8 mouse cellular contexts compared by ENCODE assay signal in genomic region chr17:33822436-33822959, GRCm38 (mm10). TPM values are rescaled to one million over a fixed set of nuclear protein-coding genes. Genes with fewer than 3 reads are reported as not detected.
A peak's percentile ranks its signal among the peaks of the same experiment; 100 is the strongest.
DNase-seq lines count a peak whose midpoint lies in the region; ATAC-seq and TF ChIP-seq lines count a peak whose summit lies in the region.

No protein-coding gene starts in this region.

- peaks cover 37% of the 10 kb centered on the region for H3K4me1 ChIP-seq in hindbrain, embryonic 12.5 days
- H3K4me1 ChIP-seq in hindbrain, embryonic 11.5 days (replicated peaks; ENCODE audit: control insufficient read depth, insufficient read depth, low read length), result peaks cover 5% of the 10 kb centered on the region
- H3K4me1 ChIP-seq in ES-E14 (ENCODE audit: control insufficient read depth in 2 of 2, insufficient read depth in 2 of 2, low read length in 2 of 2, poor library complexity in 1 of 2), result peaks cover 10 to 14% of the 10 kb centered on the region in 2 experiments
- H3K4me1 ChIP-seq in forebrain, embryonic 14.5 days (ENCODE audit: control insufficient read depth, insufficient read depth, low read length), result peaks cover 17% of the 10 kb centered on the region
- H3K4me1 ChIP-seq in midbrain, embryonic 11.5 days (ENCODE audit: control insufficient read depth, insufficient read depth, low read length), result peaks cover 23% of the 10 kb centered on the region

- no peak for DNase-seq in hindbrain, embryonic 11.5 days (ENCODE audit: low spot score)
- no peak for DNase-seq in ES-E14 (ENCODE audit: low read depth, low spot score)
- no peak for DNase-seq in forebrain, embryonic 14.5 days (ENCODE audit: low spot score)
- no peak for DNase-seq in midbrain, embryonic 11.5 days (ENCODE audit: low spot score, missing footprints)
- DNase-seq in gastrocnemius, postnatal 25 days, result no peak
- no peak for DNase-seq in thymus, postnatal 10 days (ENCODE audit: low spot score in 2 of 2)
- no peak for DNase-seq in right cerebral cortex, postnatal 10 days (ENCODE audit: low spot score in 2 of 2)

- H3K9ac ChIP-seq in hindbrain, embryonic 12.5 days, result no peak overlapping the region
- no peak overlapping the region for H3K9ac ChIP-seq in hindbrain, embryonic 11.5 days (ENCODE audit: low read depth, low read length)
- peak overlapping the region; percentile 100; the same call in 1 of the 2 replicates for H3K9ac ChIP-seq in ES-E14 (ENCODE audit: insufficient read depth, low read depth, low read length, poor library complexity, severe bottlenecking)
- peak overlapping the region; percentile 26; the same call in 1 of the 2 replicates for H3K9ac ChIP-seq in forebrain, embryonic 14.5 days (ENCODE audit: low read length)
- H3K9ac ChIP-seq in midbrain, embryonic 11.5 days (ENCODE audit: low read length), result no peak overlapping the region

- H3K27ac ChIP-seq in hindbrain, embryonic 12.5 days, result no peak overlapping the region
- no peak overlapping the region for H3K27ac ChIP-seq in hindbrain, embryonic 11.5 days (ENCODE audit: low read depth, low read length)
- H3K27ac ChIP-seq in ES-E14 (ENCODE audit: insufficient read depth, low read depth, low read length, poor library complexity, severe bottlenecking), result no peak overlapping the region
- H3K27ac ChIP-seq in forebrain, embryonic 14.5 days (ENCODE audit: low read depth, low read length), result no peak overlapping the region
- no peak overlapping the region for H3K27ac ChIP-seq in midbrain, embryonic 11.5 days (ENCODE audit: low read depth, low read length)

- H3K27me3 ChIP-seq in hindbrain, embryonic 12.5 days, result no peaks in the 10 kb centered on the region
- H3K27me3 ChIP-seq in hindbrain, embryonic 11.5 days (ENCODE audit: control insufficient read depth, insufficient read depth, low read length), result no peaks in the 10 kb centered on the region
- no peaks in the 10 kb centered on the region for H3K27me3 ChIP-seq in forebrain, embryonic 14.5 days (replicated peaks; ENCODE audit: control insufficient read depth, insufficient read depth, low read length)
- H3K27me3 ChIP-seq in midbrain, embryonic 11.5 days (ENCODE audit: control insufficient read depth, insufficient read depth, low read length), result no peaks in the 10 kb centered on the region

- ATAC-seq in hindbrain, embryonic 12.5 days (ENCODE audit: low FRiP score), result no peak
- no peak for ATAC-seq in hindbrain, embryonic 11.5 days (ENCODE audit: low FRiP score)
- no peak for ATAC-seq in forebrain, embryonic 14.5 days
- ATAC-seq in midbrain, embryonic 11.5 days (ENCODE audit: low FRiP score), result no peak

- in situ Hi-C loops in ES-E14 (cut with MboI; ENCODE audit: low sequenced_read_pairs in 2 of 2, unreplicated experiment in 2 of 2), result no loop called here

- H3K36me3 ChIP-seq in hindbrain, embryonic 12.5 days, result peaks cover 46% of the 10 kb centered on the region
- H3K36me3 ChIP-seq in hindbrain, embryonic 11.5 days (ENCODE audit: control insufficient read depth, insufficient read depth, low read length), result peaks cover 3% of the 10 kb centered on the region; the same call in 1 of the 2 replicates
- peaks cover 50% of the 10 kb centered on the region for H3K36me3 ChIP-seq in ES-E14 (ENCODE audit: control insufficient read depth, insufficient read depth, low read length, poor library complexity, severe bottlenecking)
- peaks cover 50% of the 10 kb centered on the region for H3K36me3 ChIP-seq in forebrain, embryonic 14.5 days (ENCODE audit: control insufficient read depth, insufficient read depth, low read length)
- peaks cover 28% of the 10 kb centered on the region; the same call in 1 of the 2 replicates for H3K36me3 ChIP-seq in midbrain, embryonic 11.5 days (ENCODE audit: control insufficient read depth, insufficient read depth, low read length)

- H3K9me3 ChIP-seq in hindbrain, embryonic 12.5 days (replicated peaks), result no peaks in the 10 kb centered on the region
- no peaks in the 10 kb centered on the region for H3K9me3 ChIP-seq in hindbrain, embryonic 11.5 days (ENCODE audit: control insufficient read depth, low read length)
- no peaks in the 10 kb centered on the region for H3K9me3 ChIP-seq in ES-E14 (ENCODE audit: control insufficient read depth, insufficient read depth, low read depth, low read length)
- H3K9me3 ChIP-seq in forebrain, embryonic 14.5 days (replicated peaks; ENCODE audit: control insufficient read depth, low read length), result no peaks in the 10 kb centered on the region
- no peaks in the 10 kb centered on the region for H3K9me3 ChIP-seq in midbrain, embryonic 11.5 days (ENCODE audit: control insufficient read depth, low read length)

- peak overlapping the region; percentile 89 for H3K4me2 ChIP-seq in hindbrain, embryonic 12.5 days (replicated peaks)
- no peak overlapping the region for H3K4me2 ChIP-seq in hindbrain, embryonic 11.5 days (replicated peaks; ENCODE audit: low read depth, low read length)
- peak overlapping the region; percentile 93; the same call in 1 of the 2 replicates for H3K4me2 ChIP-seq in forebrain, embryonic 14.5 days (ENCODE audit: low read length)
- peak overlapping the region; percentile 16; the same call in 1 of the 2 replicates for H3K4me2 ChIP-seq in midbrain, embryonic 11.5 days

- 85% methylated on average over 1 of the region's 1 CpGs for WGBS in hindbrain, embryonic 12.5 days
- whole genome bisulfite sequencing in hindbrain, embryonic 11.5 days, result 90% methylated on average over 1 of the region's 1 CpGs
- 87% methylated on average over 1 of the region's 1 CpGs for WGBS in forebrain, embryonic 14.5 days
- WGBS in midbrain, embryonic 11.5 days, result 96% methylated on average over 1 of the region's 1 CpGs

- no peak overlapping the region; the same call in 1 of the 2 replicates for H3K4me3 ChIP-seq in hindbrain, embryonic 12.5 days
- H3K4me3 ChIP-seq in hindbrain, embryonic 11.5 days (ENCODE audit: low read depth, low read length), result no peak overlapping the region
- peak overlapping the region; percentile 84 to 98; a peak in 3 of 4 replicates for H3K4me3 ChIP-seq in ES-E14 (ENCODE audit: insufficient read depth in 1 of 2, low read depth in 1 of 2, low read length in 2 of 2, poor library complexity in 1 of 2, severe bottlenecking in 1 of 2)
- H3K4me3 ChIP-seq in forebrain, embryonic 14.5 days (ENCODE audit: low read depth, low read length), result no peak overlapping the region
- H3K4me3 ChIP-seq in midbrain, embryonic 11.5 days (ENCODE audit: low read depth, low read length), result no peak overlapping the region

TF ChIP-seq in ES-E14, 5 proteins besides CTCF, POLR2A, EP300 and RAD21:
- no peak for TF ChIP-seq ZNF384 (IDR thresholded peaks at IDR 0.05; ENCODE audit: low read depth, low read length)
TF ChIP-seq in ES-E14: peak in this region for 0.

RNA-seq across cellular contexts. Expression of gene Rps28, which starts 1.9 kb away (rescaled TPM):
- 532 and 694 TPM in 2 replicates for polyA plus RNA-seq in hindbrain, embryonic 12.5 days (2016; fragmentation: Nextera tagmentation; extraction: Ambion mirVana)
- 706 and 742 TPM in 2 replicates for polyA plus RNA-seq in hindbrain, embryonic 11.5 days (2014; fragmentation: Nextera tagmentation; extraction: Ambion mirVana)
- 5,476 and 6,336 TPM in 2 replicates for total RNA-seq in ES-E14 (2012; rRNA removed)
- 624 and 885 TPM in 2 replicates for polyA plus RNA-seq in forebrain, embryonic 14.5 days (2014; fragmentation: Nextera tagmentation; extraction: Ambion mirVana)
- 748 and 845 TPM in 2 replicates for polyA plus RNA-seq in midbrain, embryonic 11.5 days (2014; fragmentation: Nextera tagmentation; extraction: Ambion mirVana)
- 100 to 1,000 TPM; 538 to 612 TPM for total RNA-seq in gastrocnemius, postnatal 25 days (2021)

RNA-seq across cellular contexts. Expression of gene Ndufa7, which starts 1.9 kb away (rescaled TPM):
- 375 and 435 TPM in 2 replicates for polyA plus RNA-seq in hindbrain, embryonic 12.5 days (2016; fragmentation: Nextera tagmentation; extraction: Ambion mirVana)
- 445 and 467 TPM in 2 replicates for polyA plus RNA-seq in hindbrain, embryonic 11.5 days (2014; fragmentation: Nextera tagmentation; extraction: Ambion mirVana)
- 639 and 871 TPM in 2 replicates for total RNA-seq in ES-E14 (2012; rRNA removed)
- 461 and 608 TPM in 2 replicates for polyA plus RNA-seq in forebrain, embryonic 14.5 days (2014; fragmentation: Nextera tagmentation; extraction: Ambion mirVana)
- 408 and 456 TPM in 2 replicates for polyA plus RNA-seq in midbrain, embryonic 11.5 days (2014; fragmentation: Nextera tagmentation; extraction: Ambion mirVana)
- 100 to 1,000 TPM; 326 to 339 TPM for total RNA-seq in gastrocnemius, postnatal 25 days (2021)

RNA-seq across cellular contexts. Expression of gene Kank3, which starts 12.2 kb away (rescaled TPM):
- 30.8 and 31.4 TPM in 2 replicates for polyA plus RNA-seq in hindbrain, embryonic 12.5 days (2016; fragmentation: Nextera tagmentation; extraction: Ambion mirVana)
- 22.7 and 30.1 TPM in 2 replicates for polyA plus RNA-seq in hindbrain, embryonic 11.5 days (2014; fragmentation: Nextera tagmentation; extraction: Ambion mirVana)
- 81.1 and 165 TPM in 2 replicates for total RNA-seq in ES-E14 (2012; rRNA removed)
- polyA plus RNA-seq in forebrain, embryonic 14.5 days (2014; fragmentation: Nextera tagmentation; extraction: Ambion mirVana), result 35.6 and 37.2 TPM in 2 replicates
- polyA plus RNA-seq in midbrain, embryonic 11.5 days (2014; fragmentation: Nextera tagmentation; extraction: Ambion mirVana), result 18.3 and 23.9 TPM in 2 replicates
- 10 to 100 TPM; 18.5 to 20.7 TPM for total RNA-seq in gastrocnemius, postnatal 25 days (2021)

RNA-seq across cellular contexts. Expression of gene Cd320, which starts 20.4 kb away (rescaled TPM):
- polyA plus RNA-seq in hindbrain, embryonic 12.5 days (2016; fragmentation: Nextera tagmentation; extraction: Ambion mirVana), result 54.6 and 59.4 TPM in 2 replicates
- 73.7 and 76.1 TPM in 2 replicates for polyA plus RNA-seq in hindbrain, embryonic 11.5 days (2014; fragmentation: Nextera tagmentation; extraction: Ambion mirVana)
- 131 and 228 TPM in 2 replicates for total RNA-seq in ES-E14 (2012; rRNA removed)
- 66.8 and 86.0 TPM in 2 replicates for polyA plus RNA-seq in forebrain, embryonic 14.5 days (2014; fragmentation: Nextera tagmentation; extraction: Ambion mirVana)
- polyA plus RNA-seq in midbrain, embryonic 11.5 days (2014; fragmentation: Nextera tagmentation; extraction: Ambion mirVana), result 67.5 and 70.5 TPM in 2 replicates
- 10 to 100 TPM; 15.6 to 20.7 TPM for total RNA-seq in gastrocnemius, postnatal 25 days (2021)

RNA-seq across cellular contexts. Expression of gene Angptl4, which starts 40.9 kb away (rescaled TPM):
- polyA plus RNA-seq in hindbrain, embryonic 12.5 days (2016; fragmentation: Nextera tagmentation; extraction: Ambion mirVana), result 25.6 and 26.8 TPM in 2 replicates
- 22.0 and 22.5 TPM in 2 replicates for polyA plus RNA-seq in hindbrain, embryonic 11.5 days (2014; fragmentation: Nextera tagmentation; extraction: Ambion mirVana)
- total RNA-seq in ES-E14 (2012; rRNA removed), result 30.5 and 39.3 TPM in 2 replicates
- polyA plus RNA-seq in forebrain, embryonic 14.5 days (2014; fragmentation: Nextera tagmentation; extraction: Ambion mirVana), result 15.2 and 15.8 TPM in 2 replicates
- polyA plus RNA-seq in midbrain, embryonic 11.5 days (2014; fragmentation: Nextera tagmentation; extraction: Ambion mirVana), result 20.6 and 21.4 TPM in 2 replicates
- total RNA-seq in gastrocnemius, postnatal 25 days (2021), result 10 to 100 TPM in 1 of 2 experiments, 1 to 10 TPM in 1; 8.1 to 13.3 TPM

Comparison
In these comparisons a context has a peak if more than half of its experiments do, and no peak if none do; other contexts are left out.
1. H3K4me3 ChIP-seq: peak in ES-E14 (2 of 2); none in hindbrain, embryonic 12.5 days (single experiment), hindbrain, embryonic 11.5 days (single experiment), forebrain, embryonic 14.5 days (single experiment) and midbrain, embryonic 11.5 days (single experiment).
2. H3K9ac ChIP-seq: peak in ES-E14 (single experiment) and forebrain, embryonic 14.5 days (single experiment); none in hindbrain, embryonic 12.5 days (single experiment), hindbrain, embryonic 11.5 days (single experiment) and midbrain, embryonic 11.5 days (single experiment).